Mouse (Mus musculus): Measurements from ENCODE around the gene Vmn1r46.

- TF ChIP-seq EP300 (optimal IDR thresholded peaks at IDR 0.05) (no peak), CTCF (IDR thresholded peaks at IDR 0.05; ENCODE audit: low read depth) (no peak)
These were observed 28.2 kb upstream of the Vmn1r46 start for GRCm38 (mm10) chr6:89940926-89941325.

Measured in stomach, postnatal 0 days (tissue).